Comparison of ENCODE assay signal across 7 mouse cellular contexts in genomic region chr7:25379551-25380351, GRCm38 (mm10). TPM values are rescaled to one million over a fixed set of nuclear protein-coding genes. Genes with fewer than 3 reads are reported as not detected.
DNase-seq lines count a peak whose midpoint lies in the region; ATAC-seq and TF ChIP-seq lines count a peak whose summit lies in the region.

No protein-coding gene starts in this region.

- H3K4me3 ChIP-seq in ES-E14 (ENCODE audit: insufficient read depth in 1 of 2, low read depth in 1 of 2, low read length in 2 of 2, poor library complexity in 1 of 2, severe bottlenecking in 1 of 2), result peak overlapping the region; percentile 26 to 61; a peak in 3 of 4 replicates
- peak overlapping the region; percentile 34 for H3K4me3 ChIP-seq in limb, embryonic 11.5 days (ENCODE audit: low read depth, low read length)
- H3K4me3 ChIP-seq in midbrain, embryonic 11.5 days (ENCODE audit: low read depth, low read length), result peak overlapping the region; percentile 37
- peak overlapping the region; percentile 33 for H3K4me3 ChIP-seq in stomach, embryonic 14.5 days (ENCODE audit: low read depth, low read length)

- intact Hi-C loops in heart, postnatal 14 days (cut with DNase I), result loop anchor here (5.0 kb wide), 1 partner anchor 142 kb away; the partner anchor contains the start of gene Gsk3a

- H3K4me2 ChIP-seq in limb, embryonic 11.5 days (ENCODE audit: low read depth, severe bottlenecking), result peak overlapping the region; percentile 89
- H3K4me2 ChIP-seq in midbrain, embryonic 11.5 days, result peak overlapping the region; percentile 79
- peak overlapping the region; percentile 71 for H3K4me2 ChIP-seq in stomach, embryonic 14.5 days (replicated peaks; ENCODE audit: low read depth, low read length)

- peak; percentile 76 for ATAC-seq in limb, embryonic 11.5 days (ENCODE audit: insufficient number of reproducible peaks, low FRiP score, low TSS enrichment, low read depth)
- ATAC-seq in midbrain, embryonic 11.5 days (ENCODE audit: low FRiP score), result peak; percentile 75
- ATAC-seq in stomach, embryonic 14.5 days (ENCODE audit: insufficient number of reproducible peaks, insufficient read depth, low FRiP score, low read depth), result peak; percentile 64

- no peaks in the 10 kb centered on the region; the same call in 1 of the 2 replicates for H3K36me3 ChIP-seq in ES-E14 (ENCODE audit: control insufficient read depth, insufficient read depth, low read length, poor library complexity, severe bottlenecking)
- peaks cover 4% of the 10 kb centered on the region; the same call in 1 of the 2 replicates for H3K36me3 ChIP-seq in limb, embryonic 11.5 days (ENCODE audit: control insufficient read depth, insufficient read depth, low read length)
- H3K36me3 ChIP-seq in midbrain, embryonic 11.5 days (ENCODE audit: control insufficient read depth, insufficient read depth, low read length), result no peaks in the 10 kb centered on the region
- peaks cover 11% of the 10 kb centered on the region; the same call in 1 of the 2 replicates for H3K36me3 ChIP-seq in stomach, embryonic 14.5 days (ENCODE audit: control insufficient read depth, insufficient read depth, low read length)

- no peak overlapping the region for H3K27ac ChIP-seq in ES-E14 (ENCODE audit: insufficient read depth, low read depth, low read length, poor library complexity, severe bottlenecking)
- no peak overlapping the region; the same call in 1 of the 2 replicates for H3K27ac ChIP-seq in limb, embryonic 11.5 days (replicated peaks; ENCODE audit: low read depth, low read length)
- no peak overlapping the region for H3K27ac ChIP-seq in midbrain, embryonic 11.5 days (ENCODE audit: low read depth, low read length)
- H3K27ac ChIP-seq in stomach, embryonic 14.5 days (ENCODE audit: low read length), result peak overlapping the region; percentile 33; the same call in 1 of the 2 replicates

- H3K9me3 ChIP-seq in ES-E14 (ENCODE audit: control insufficient read depth, insufficient read depth, low read depth, low read length), result no peaks in the 10 kb centered on the region
- no peaks in the 10 kb centered on the region for H3K9me3 ChIP-seq in limb, embryonic 11.5 days (ENCODE audit: control insufficient read depth, low read length)
- H3K9me3 ChIP-seq in midbrain, embryonic 11.5 days (ENCODE audit: control insufficient read depth, low read length), result no peaks in the 10 kb centered on the region
- no peaks in the 10 kb centered on the region for H3K9me3 ChIP-seq in stomach, embryonic 14.5 days (ENCODE audit: control insufficient read depth, low read depth, low read length)

- no peaks in the 10 kb centered on the region for H3K27me3 ChIP-seq in limb, embryonic 11.5 days (ENCODE audit: control insufficient read depth, insufficient read depth, low read length)
- H3K27me3 ChIP-seq in midbrain, embryonic 11.5 days (ENCODE audit: control insufficient read depth, insufficient read depth, low read length), result peaks cover 8% of the 10 kb centered on the region; the same call in 1 of the 2 replicates
- H3K27me3 ChIP-seq in stomach, embryonic 14.5 days (ENCODE audit: control insufficient read depth, insufficient read depth, low read length), result no peaks in the 10 kb centered on the region

- WGBS in limb, embryonic 11.5 days, result 2% methylated on average over 42 of the region's 42 CpGs
- 1% methylated on average over 42 of the region's 42 CpGs for WGBS in midbrain, embryonic 11.5 days
- 1% methylated on average over 42 of the region's 42 CpGs for WGBS in stomach, embryonic 14.5 days

- peak; percentile 87 for DNase-seq in CD4-positive helper T cell, adult 2 months (ENCODE audit: low read depth, low spot score)
- no peak for DNase-seq in ES-E14 (ENCODE audit: low read depth, low spot score)
- DNase-seq in embryo, embryonic 9.5 days (ENCODE audit: extremely low spot score), result peak; percentile 67
- peak; percentile 53 to 69 for DNase-seq in heart, postnatal 14 days
- peak; percentile 73 for DNase-seq in limb, embryonic 11.5 days (ENCODE audit: low spot score)
- peak; percentile 96 for DNase-seq in midbrain, embryonic 11.5 days (ENCODE audit: low spot score, missing footprints)

- H3K4me1 ChIP-seq in ES-E14 (ENCODE audit: control insufficient read depth in 2 of 2, insufficient read depth in 2 of 2, low read length in 2 of 2, poor library complexity in 1 of 2), result peaks cover 0 to 16% of the 10 kb centered on the region in 2 experiments; a peak in 2 of 4 replicates
- H3K4me1 ChIP-seq in limb, embryonic 11.5 days (ENCODE audit: control insufficient read depth, insufficient read depth, low read length), result peaks cover 8% of the 10 kb centered on the region; the same call in 1 of the 2 replicates
- H3K4me1 ChIP-seq in midbrain, embryonic 11.5 days (ENCODE audit: control insufficient read depth, insufficient read depth, low read length), result peaks cover 7% of the 10 kb centered on the region; the same call in 1 of the 2 replicates
- H3K4me1 ChIP-seq in stomach, embryonic 14.5 days (ENCODE audit: control insufficient read depth, insufficient read depth, low read length), result no peaks in the 10 kb centered on the region; the same call in 1 of the 2 replicates

- in situ Hi-C loops in ES-E14 (cut with MboI; ENCODE audit: low sequenced_read_pairs in 2 of 2, unreplicated experiment in 2 of 2), result no loop called here

- peak overlapping the region; percentile 52 for H3K9ac ChIP-seq in ES-E14 (ENCODE audit: insufficient read depth, low read depth, low read length, poor library complexity, severe bottlenecking)
- H3K9ac ChIP-seq in limb, embryonic 11.5 days (ENCODE audit: low read length), result peak overlapping the region; percentile 60
- H3K9ac ChIP-seq in midbrain, embryonic 11.5 days (ENCODE audit: low read length), result peak overlapping the region; percentile 70
- H3K9ac ChIP-seq in stomach, embryonic 14.5 days (replicated peaks; ENCODE audit: low read depth, low read length), result 0 out of 2 replicates have a peak overlapping the region, but pooled peaks have one; percentile 25

TF ChIP-seq in ES-E14, 5 proteins besides CTCF, POLR2A, EP300 and RAD21:
- TF ChIP-seq CHD2 (IDR thresholded peaks at IDR 0.05; ENCODE audit: low read depth, low read length) (peak; percentile 82; the same call in 1 of the 2 replicates), ZNF384 (IDR thresholded peaks at IDR 0.05; ENCODE audit: low read depth, low read length) (no peak)

RNA-seq across cellular contexts. Expression of gene Cnfn, which starts 10.2 kb away (rescaled TPM):
- total RNA-seq in ES-E14 (2012; rRNA removed), result not detected in 2 replicates
- total RNA-seq in heart, postnatal 14 days (2021), result not detected
- polyA plus RNA-seq in limb, embryonic 11.5 days (2014; fragmentation: Nextera tagmentation; extraction: Ambion mirVana), result not detected in 2 replicates
- not detected in 2 replicates for polyA plus RNA-seq in midbrain, embryonic 11.5 days (2014; fragmentation: Nextera tagmentation; extraction: Ambion mirVana)
- polyA plus RNA-seq in stomach, embryonic 14.5 days (2014; fragmentation: Nextera tagmentation; extraction: Ambion mirVana), result 0.55 TPM in 1 of 2 replicates, not detected in the other

RNA-seq across cellular contexts. Expression of gene Lipe, which starts 18.8 kb away (rescaled TPM):
- total RNA-seq in ES-E14 (2012; rRNA removed), result 3.8 and 4.7 TPM in 2 replicates
- total RNA-seq in heart, postnatal 14 days (2021), result 10 to 100 TPM; 43.2 to 55.0 TPM
- 4.2 and 4.5 TPM in 2 replicates for polyA plus RNA-seq in limb, embryonic 11.5 days (2014; fragmentation: Nextera tagmentation; extraction: Ambion mirVana)
- polyA plus RNA-seq in midbrain, embryonic 11.5 days (2014; fragmentation: Nextera tagmentation; extraction: Ambion mirVana), result 1.7 and 2.3 TPM in 2 replicates
- polyA plus RNA-seq in stomach, embryonic 14.5 days (2014; fragmentation: Nextera tagmentation; extraction: Ambion mirVana), result 3.7 and 5.3 TPM in 2 replicates

RNA-seq across cellular contexts. Expression of gene Cxcl17, which starts 32.9 kb away (rescaled TPM):
- total RNA-seq in ES-E14 (2012; rRNA removed), result 0.31 TPM in 1 of 2 replicates, not detected in the other
- not detected for total RNA-seq in heart, postnatal 14 days (2021)
- polyA plus RNA-seq in limb, embryonic 11.5 days (2014; fragmentation: Nextera tagmentation; extraction: Ambion mirVana), result 0.33 and 0.44 TPM in 2 replicates
- 0.18 and 0.22 TPM in 2 replicates for polyA plus RNA-seq in midbrain, embryonic 11.5 days (2014; fragmentation: Nextera tagmentation; extraction: Ambion mirVana)
- 0.58 TPM in 1 of 2 replicates, not detected in the other for polyA plus RNA-seq in stomach, embryonic 14.5 days (2014; fragmentation: Nextera tagmentation; extraction: Ambion mirVana)
